Mouse (Mus musculus): ENCODE results near the gene Unc13b. TPM values are rescaled to one million over a fixed set of nuclear protein-coding genes. Genes with fewer than 3 reads are reported as not detected.
"Not testable (repeated sequence)": the region's sequence is repeated elsewhere in the genome, so short reads cannot be mapped to it uniquely, and the experiment has no call there.

The Unc13b gene
- polyA plus RNA-seq, 1 experiment from 2014 or later: 2.9 TPM

- Histone ChIP-seq H3K9me3 (no peaks in the 10 kb centered on the region), H3K27ac (no peak overlapping the region), H3K4me3 (no peak overlapping the region), H3K27me3 (no peaks in the 10 kb centered on the region), H3K9ac (no peak overlapping the region), H3K36me3 (no peaks in the 10 kb centered on the region), H3K4me1 (no peaks in the 10 kb centered on the region), H3K4me2 (no peak overlapping the region)
- no peak for ATAC-seq (ENCODE audit: insufficient number of reproducible peaks, low FRiP score, low TSS enrichment, low read depth)
- 88% methylated on average over 1 of the region's 1 CpGs for WGBS
These were observed 83.9 kb downstream of the Unc13b start for GRCm38 (mm10) chr4:43142610-43143009.

GRCm38 (mm10) chr4:43152413-43152812 lies 93.7 kb downstream of the Unc13b start:
- not testable (repeated sequence) for ATAC-seq (ENCODE audit: insufficient number of reproducible peaks, low FRiP score, low TSS enrichment, low read depth); H3K4me2 ChIP-seq; H3K36me3 ChIP-seq; H3K4me3 ChIP-seq; H3K27me3 ChIP-seq; H3K9ac ChIP-seq; H3K4me1 ChIP-seq; H3K9me3 ChIP-seq; H3K27ac ChIP-seq
- 94% methylated on average over 4 of the region's 4 CpGs for WGBS

- no peak overlapping the region for H3K4me3 ChIP-seq
- H3K27ac ChIP-seq: no peak overlapping the region
- no peaks in the 10 kb centered on the region for H3K27me3 ChIP-seq
- H3K9me3 ChIP-seq: no peaks in the 10 kb centered on the region
- H3K36me3 ChIP-seq: no peaks in the 10 kb centered on the region
- H3K4me1 ChIP-seq: no peaks in the 10 kb centered on the region
- no peak for ATAC-seq (ENCODE audit: insufficient number of reproducible peaks, low FRiP score, low TSS enrichment, low read depth)
- WGBS: 36% methylated on average over 3 of the region's 3 CpGs
- no peak overlapping the region for H3K9ac ChIP-seq
- no peak overlapping the region for H3K4me2 ChIP-seq
These were observed 101.3 kb downstream of the Unc13b start for GRCm38 (mm10) chr4:43160045-43160444.

GRCm38 (mm10) chr4:43161124-43161657 lies 102.4 kb downstream of the Unc13b start:
- 93% methylated on average over 3 of the region's 3 CpGs for whole genome bisulfite sequencing
- H3K4me3 ChIP-seq: no peak overlapping the region
- no peak overlapping the region for H3K9ac ChIP-seq
- H3K27me3 ChIP-seq: no peaks in the 10 kb centered on the region
- H3K36me3 ChIP-seq: no peaks in the 10 kb centered on the region
- no peaks in the 10 kb centered on the region for H3K9me3 ChIP-seq
- H3K27ac ChIP-seq: no peak overlapping the region
- H3K4me1 ChIP-seq: no peaks in the 10 kb centered on the region
- no peak overlapping the region for H3K4me2 ChIP-seq
- ATAC-seq (ENCODE audit: insufficient number of reproducible peaks, low FRiP score, low TSS enrichment, low read depth): no peak

- Histone ChIP-seq H3K27ac (no peak overlapping the region), H3K4me2 (no peak overlapping the region), H3K4me3 (no peak overlapping the region), H3K36me3 (no peaks in the 10 kb centered on the region), H3K27me3 (no peaks in the 10 kb centered on the region), H3K4me1 (no peaks in the 10 kb centered on the region), H3K9ac (no peak overlapping the region), H3K9me3 (no peaks in the 10 kb centered on the region)
- no peak for ATAC-seq (ENCODE audit: insufficient number of reproducible peaks, low FRiP score, low TSS enrichment, low read depth)
- 57% methylated on average over 3 of the region's 3 CpGs for WGBS
These were observed 104.5 kb downstream of the Unc13b start for GRCm38 (mm10) chr4:43163205-43163604.

- WGBS: 83% methylated on average over 12 of the region's 12 CpGs
- H3K4me2 ChIP-seq: no peak overlapping the region
- ATAC-seq (ENCODE audit: insufficient number of reproducible peaks, low FRiP score, low TSS enrichment, low read depth): no peak
These were observed 106.8 kb downstream of the Unc13b start for GRCm38 (mm10) chr4:43165403-43166005.

GRCm38 (mm10) chr4:43170028-43170427 lies 111.3 kb downstream of the Unc13b start:
- no peaks in the 10 kb centered on the region for H3K9me3 ChIP-seq
- no peak overlapping the region for H3K4me2 ChIP-seq
- no peaks in the 10 kb centered on the region for H3K27me3 ChIP-seq
- no peaks in the 10 kb centered on the region for H3K4me1 ChIP-seq
- no peak overlapping the region for H3K4me3 ChIP-seq
- H3K27ac ChIP-seq: no peak overlapping the region
- ATAC-seq (ENCODE audit: insufficient number of reproducible peaks, low FRiP score, low TSS enrichment, low read depth): no peak
- no peak overlapping the region for H3K9ac ChIP-seq
- 86% methylated on average over 3 of the region's 3 CpGs for WGBS
- H3K36me3 ChIP-seq: no peaks in the 10 kb centered on the region

More at GRCm38 (mm10) chr4:43165403-43166005, 106.8 kb downstream of the Unc13b start:
- Histone ChIP-seq H3K36me3 (no peaks in the 10 kb centered on the region), H3K9ac (no peak overlapping the region), H3K4me3 (no peak overlapping the region), H3K27ac (no peak overlapping the region), H3K27me3 (no peaks in the 10 kb centered on the region), H3K9me3 (no peaks in the 10 kb centered on the region), H3K4me1 (no peaks in the 10 kb centered on the region)

- 59% methylated on average over 2 of the region's 2 CpGs for WGBS
These were observed 118.4 kb downstream of the Unc13b start for GRCm38 (mm10) chr4:43177126-43177525.

GRCm38 (mm10) chr4:43182474-43183168 lies 123.9 kb downstream of the Unc13b start:
- no peak overlapping the region for H3K4me3 ChIP-seq
- H3K4me2 ChIP-seq: no peak overlapping the region
- no peaks in the 10 kb centered on the region for H3K27me3 ChIP-seq
- H3K27ac ChIP-seq: no peak overlapping the region
- H3K4me1 ChIP-seq: no peaks in the 10 kb centered on the region
- no peak for ATAC-seq (ENCODE audit: insufficient number of reproducible peaks, low FRiP score, low TSS enrichment, low read depth)
- no peaks in the 10 kb centered on the region for H3K9me3 ChIP-seq
- no peak overlapping the region for H3K9ac ChIP-seq
- 75% methylated on average over 8 of the region's 8 CpGs for WGBS
- no peaks in the 10 kb centered on the region for H3K36me3 ChIP-seq

More at GRCm38 (mm10) chr4:43177126-43177525, 118.4 kb downstream of the Unc13b start:
- Histone ChIP-seq H3K4me1 (no peaks in the 10 kb centered on the region), H3K9me3 (no peaks in the 10 kb centered on the region), H3K27me3 (no peaks in the 10 kb centered on the region), H3K9ac (no peak overlapping the region), H3K27ac (no peak overlapping the region), H3K4me2 (no peak overlapping the region), H3K36me3 (no peaks in the 10 kb centered on the region), H3K4me3 (no peak overlapping the region)
- no peak for ATAC-seq (ENCODE audit: insufficient number of reproducible peaks, low FRiP score, low TSS enrichment, low read depth)

- Histone ChIP-seq H3K4me3 (no peak overlapping the region), H3K4me1 (no peaks in the 10 kb centered on the region), H3K9ac (no peak overlapping the region), H3K27ac (no peak overlapping the region), H3K9me3 (no peaks in the 10 kb centered on the region), H3K27me3 (no peaks in the 10 kb centered on the region), H3K4me2 (no peak overlapping the region), H3K36me3 (no peaks in the 10 kb centered on the region)
- 80% methylated on average over 2 of the region's 2 CpGs for WGBS
- ATAC-seq (ENCODE audit: insufficient number of reproducible peaks, low FRiP score, low TSS enrichment, low read depth): no peak
These were observed 128.7 kb downstream of the Unc13b start for GRCm38 (mm10) chr4:43187439-43187838.

GRCm38 (mm10) chr4:43189381-43189780 lies 130.6 kb downstream of the Unc13b start:
- no peaks in the 10 kb centered on the region for H3K27me3 ChIP-seq
- H3K27ac ChIP-seq: no peak overlapping the region
- 79% methylated on average over 5 of the region's 5 CpGs for WGBS
- no peak overlapping the region for H3K4me3 ChIP-seq
- H3K9ac ChIP-seq: no peak overlapping the region
- H3K9me3 ChIP-seq: no peaks in the 10 kb centered on the region
- ATAC-seq (ENCODE audit: insufficient number of reproducible peaks, low FRiP score, low TSS enrichment, low read depth): no peak
- no peaks in the 10 kb centered on the region for H3K4me1 ChIP-seq
- H3K4me2 ChIP-seq: no peak overlapping the region
- no peaks in the 10 kb centered on the region for H3K36me3 ChIP-seq

GRCm38 (mm10) chr4:43204946-43205345 lies 146.2 kb downstream of the Unc13b start:
- H3K27ac ChIP-seq: no peak overlapping the region
- WGBS: 74% methylated on average over 2 of the region's 2 CpGs
- no peaks in the 10 kb centered on the region for H3K36me3 ChIP-seq
- H3K9me3 ChIP-seq: no peaks in the 10 kb centered on the region
- H3K4me2 ChIP-seq: no peak overlapping the region
- H3K9ac ChIP-seq: no peak overlapping the region
- ATAC-seq (ENCODE audit: insufficient number of reproducible peaks, low FRiP score, low TSS enrichment, low read depth): no peak
- H3K4me1 ChIP-seq: peaks cover 7% of the 10 kb centered on the region; the same call in 1 of the 2 replicates
- no peaks in the 10 kb centered on the region for H3K27me3 ChIP-seq
- H3K4me3 ChIP-seq: no peak overlapping the region

Measured in limb, embryonic 15.5 days (tissue).